Mouse (Mus musculus): ENCODE measurements around the gene Cmip. TPM values are rescaled to one million over a fixed set of nuclear protein-coding genes. Genes with fewer than 3 reads are reported as not detected.

Gene Cmip
- total RNA-seq, 2 experiments from 2014 or later: 32.8 to 38.5 TPM

DNA sequence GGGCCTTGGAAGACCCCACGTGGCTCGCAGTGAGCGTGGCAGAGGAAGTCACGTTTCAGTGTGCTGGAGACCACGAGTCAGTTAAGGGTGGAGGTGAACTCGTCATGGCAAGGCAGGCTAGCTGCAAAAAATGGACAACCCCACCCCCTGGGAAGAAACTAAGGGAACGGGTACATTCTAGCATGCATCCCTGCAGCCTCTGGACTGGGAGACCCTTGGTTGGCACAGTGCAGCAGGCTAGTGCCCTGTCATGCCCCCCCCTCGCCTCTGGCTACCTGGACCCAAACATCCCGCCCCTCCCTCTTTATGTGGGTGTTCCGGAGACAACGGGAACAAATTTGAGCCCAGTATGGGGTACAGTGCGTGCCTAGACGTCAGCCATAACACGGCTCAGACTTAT, 183.5 kb downstream of the Cmip start:
- no peak for DNase-seq
- intact Hi-C loops (cut with DNase I): no loop called here

- intact Hi-C loops (cut with DNase I): no loop called here
- no peak for DNase-seq
These were observed 183.9 kb downstream of the Cmip start for GRCm38 (mm10) chr8:117440759-117441158.

GRCm38 (mm10) chr8:117445507-117445906, 188.6 kb downstream of the Cmip start:
- DNase-seq: no peak
- intact Hi-C loops (cut with DNase I): no loop called here

- DNase-seq: no peak
- intact Hi-C loops (cut with DNase I): no loop called here
These were observed 189.6 kb downstream of the Cmip start for GRCm38 (mm10) chr8:117446344-117446997.

DNA sequence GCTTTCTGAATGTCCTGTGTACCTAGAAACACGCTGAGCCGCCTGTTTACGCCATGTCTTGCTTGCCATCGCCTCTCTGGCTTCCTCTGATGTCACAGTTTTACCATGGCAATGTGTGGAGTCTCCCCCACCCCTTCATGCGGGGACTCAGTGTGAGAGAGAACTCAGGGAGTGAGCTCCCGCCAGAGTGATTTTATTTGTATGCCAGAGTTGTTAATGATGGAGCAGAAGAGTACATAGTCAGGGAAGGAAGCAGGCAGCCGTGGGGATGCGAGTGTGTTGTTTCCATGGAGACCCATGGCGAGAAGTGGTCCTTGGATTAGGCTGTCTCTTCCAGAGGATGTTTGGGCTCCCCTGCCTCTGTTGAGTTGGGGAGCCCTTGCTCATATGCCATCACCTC, 194.2 kb downstream of the Cmip start:
- no peak for DNase-seq
- intact Hi-C loops (cut with DNase I): no loop called here

- intact Hi-C loops (cut with DNase I): no loop called here
- DNase-seq: no peak
These were observed 197.1 kb downstream of the Cmip start for GRCm38 (mm10) chr8:117453974-117454373.

DNA sequence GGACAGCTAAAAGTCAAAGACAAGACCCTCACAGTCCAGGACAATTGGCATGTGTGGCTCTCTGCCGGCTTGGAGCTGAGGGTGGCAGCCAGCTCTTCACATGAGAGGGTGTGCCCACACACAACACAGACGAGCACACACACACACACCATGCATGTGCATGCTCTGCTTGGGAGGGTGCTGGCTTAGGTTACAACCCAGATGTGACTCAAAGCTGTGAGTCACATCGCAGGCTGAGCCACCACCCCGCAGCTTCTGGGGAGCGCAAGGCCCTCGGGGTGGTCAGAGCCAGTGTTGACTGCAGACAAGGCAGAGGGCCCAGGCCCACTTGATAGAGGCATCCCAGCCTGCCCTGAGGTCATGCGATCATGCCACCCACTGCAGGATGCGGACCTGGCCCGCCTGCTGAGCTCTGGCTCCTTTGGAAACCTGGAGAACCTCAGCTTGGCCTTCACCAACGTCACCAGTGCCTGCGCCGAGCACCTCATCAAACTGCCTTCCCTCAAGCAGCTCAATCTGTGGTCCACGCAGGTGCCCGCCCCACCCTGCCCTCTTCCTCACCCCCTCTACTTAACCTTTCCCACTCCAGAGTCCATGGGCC, 197.8 kb downstream of the Cmip start:
- no peak for DNase-seq
- intact Hi-C loops (cut with DNase I): no loop called here

- no peak for DNase-seq
- intact Hi-C loops (cut with DNase I): no loop called here
These were observed 198.8 kb downstream of the Cmip start for GRCm38 (mm10) chr8:117455701-117456100.

DNA sequence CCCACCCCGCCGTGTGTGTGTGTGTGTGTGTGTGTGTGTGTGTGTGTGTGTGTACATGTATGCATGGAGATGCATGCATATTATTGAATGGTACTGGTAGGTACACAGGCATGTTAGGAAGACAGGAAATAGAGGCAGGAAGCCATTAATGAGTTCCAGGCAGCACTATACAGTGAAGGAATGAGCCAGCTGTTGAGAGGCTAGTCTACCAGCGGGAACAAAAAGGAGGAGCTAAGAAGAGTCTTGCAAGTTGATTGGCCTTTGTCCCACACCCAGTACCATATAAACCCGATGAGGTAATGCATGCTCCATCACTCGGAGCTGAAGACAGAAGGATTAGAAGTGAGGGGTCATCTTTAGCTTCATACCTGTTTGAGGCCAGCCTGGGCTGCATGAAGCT, 201.6 kb downstream of the Cmip start:
- intact Hi-C loops (cut with DNase I): no loop called here
- DNase-seq: no peak

DNA sequence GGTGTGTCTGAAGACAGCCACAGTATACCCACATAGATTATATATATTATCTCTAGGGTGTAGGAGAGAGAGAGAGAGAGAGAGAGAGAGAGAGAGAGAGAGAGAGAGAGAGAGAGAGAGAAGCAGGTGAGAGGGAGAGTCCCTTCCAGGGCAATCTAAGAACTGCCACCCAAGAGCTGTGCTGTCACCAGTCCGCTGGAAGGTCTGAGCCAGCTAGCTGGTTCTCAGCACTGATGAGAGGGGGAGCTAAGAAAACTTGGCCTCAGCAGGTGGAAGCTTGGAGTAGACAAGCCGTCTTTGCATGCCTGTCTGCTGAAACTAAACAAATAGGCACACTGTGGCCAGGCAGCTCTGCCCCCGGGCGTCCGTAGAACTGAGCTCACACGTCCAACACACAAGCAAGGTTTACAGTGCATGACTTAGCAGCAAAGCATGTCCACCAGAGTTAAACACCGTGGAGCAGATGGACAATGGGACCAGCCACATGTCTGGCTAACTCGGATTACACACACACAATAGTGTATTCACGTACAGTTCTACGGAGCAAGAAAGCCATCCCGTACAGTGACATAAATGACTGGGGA, 205.9 kb downstream of the Cmip start:
- intact Hi-C loops (cut with DNase I): no loop called here

DNA sequence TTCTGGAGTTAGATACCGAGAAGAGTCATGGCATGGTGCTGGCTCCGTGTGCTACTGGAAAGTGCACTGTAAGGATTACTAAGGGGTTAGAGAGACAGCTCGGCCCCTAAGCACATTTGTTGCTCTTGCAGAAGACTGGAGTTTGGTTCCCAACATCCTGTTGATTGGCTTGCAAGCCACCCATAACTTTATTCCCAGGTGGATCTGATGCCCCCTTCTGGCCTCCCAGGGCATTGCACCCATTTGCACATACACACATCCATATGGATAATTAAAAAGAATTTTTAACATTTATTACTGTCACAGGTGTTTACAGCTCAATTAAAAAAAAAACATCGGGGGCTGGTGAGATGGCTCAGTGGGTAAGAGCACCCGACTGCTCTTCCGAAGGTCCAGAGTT, 207.7 kb downstream of the Cmip start:
- intact Hi-C loops (cut with DNase I): loop anchor here (2.0 kb wide), 1 partner anchor 266 kb away; no protein-coding TSS in a partner anchor
- peak in 1 of 2 experiments; percentile 26 for DNase-seq

More for the DNA sequence above, 205.9 kb downstream of the Cmip start:
- DNase-seq: no peak

DNA sequence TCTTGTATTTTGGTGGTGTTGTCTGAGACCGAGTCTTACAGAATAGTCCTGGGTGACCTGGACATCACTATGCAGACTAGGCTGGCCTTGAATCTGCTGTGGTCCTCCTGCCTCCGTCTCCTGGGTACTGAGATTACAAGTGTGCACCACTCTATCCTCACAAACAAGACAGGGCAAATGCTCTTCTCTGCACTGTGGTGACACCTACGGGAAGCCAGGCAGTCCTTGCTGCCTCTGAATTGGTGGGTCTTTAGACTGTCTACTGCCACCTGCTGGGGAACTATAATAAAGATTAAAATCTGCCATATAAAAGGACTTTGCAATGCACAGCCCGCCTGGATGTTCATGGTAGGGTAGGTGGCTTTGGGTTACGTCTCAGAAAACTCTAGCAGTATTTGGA, 208.4 kb downstream of the Cmip start:
- intact Hi-C loops (cut with DNase I): loop anchor here (1.0 to 2.0 kb wide), 4 partner anchors 79 to 266 kb away; no protein-coding TSS in a partner anchor
- peak; percentile 70 to 79 for DNase-seq

- intact Hi-C loops (cut with DNase I): no loop called here
- DNase-seq: no peak
These were observed 210.6 kb downstream of the Cmip start for GRCm38 (mm10) chr8:117467466-117467865.

GRCm38 (mm10) chr8:117469431-117470341, 212.8 kb downstream of the Cmip start:
- DNase-seq: no peak
- intact Hi-C loops (cut with DNase I): loop anchor here (10.0 kb wide), 1 partner anchor 525 kb away; the partner anchor contains the start of gene Atmin

GRCm38 (mm10) chr8:117470342-117470781, 213.5 kb downstream of the Cmip start:
- DNase-seq: peak; percentile 79 to 82
- intact Hi-C loops (cut with DNase I): loop anchor here (10.0 kb wide), 1 partner anchor 526 kb away; the partner anchor contains the start of gene Atmin

DNA sequence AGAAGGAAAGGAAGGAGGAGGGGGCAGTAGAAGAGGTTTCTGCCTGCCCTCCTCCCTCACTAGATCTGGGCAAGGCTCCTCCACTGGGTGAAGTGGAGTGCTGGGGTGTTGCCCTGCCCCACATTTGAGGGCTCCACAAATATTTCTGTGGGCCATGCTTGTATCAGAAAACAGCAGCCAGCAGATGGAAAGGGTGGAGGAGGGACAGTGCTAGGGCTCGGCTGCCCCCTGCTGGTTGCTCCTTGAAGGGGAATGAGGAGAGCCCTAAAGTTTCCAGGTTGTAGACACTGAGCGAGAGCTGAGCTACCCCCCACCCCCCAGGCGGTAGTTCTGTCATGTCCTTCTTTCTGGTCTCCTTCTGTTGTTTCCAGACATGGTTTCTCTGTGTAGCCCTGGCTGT, 214.3 kb downstream of the Cmip start:
- intact Hi-C loops (cut with DNase I): loop anchor here (1.0 to 10.0 kb wide), 2 partner anchors 85 to 526 kb away; partner anchors contain the start of gene Atmin
- DNase-seq: peak; percentile 73 to 86

GRCm38 (mm10) chr8:117471655-117472054, 214.8 kb downstream of the Cmip start:
- intact Hi-C loops (cut with DNase I): loop anchor here (1.0 to 10.0 kb wide), 2 partner anchors 85 to 527 kb away; partner anchors contain the start of gene Atmin
- no peak for DNase-seq

GRCm38 (mm10) chr8:117472332-117472731, 215.5 kb downstream of the Cmip start:
- DNase-seq: no peak
- intact Hi-C loops (cut with DNase I): loop anchor here (10.0 kb wide), 1 partner anchor 528 kb away; the partner anchor contains the start of gene Atmin

- DNase-seq: peak; percentile 91 to 95
- intact Hi-C loops (cut with DNase I): loop anchor here (1.0 to 10.0 kb wide), 4 partner anchors 94 to 530 kb away; partner anchors contain the start of gene Atmin
These were observed 218.1 kb downstream of the Cmip start for GRCm38 (mm10) chr8:117474944-117475343.

GRCm38 (mm10) chr8:117475819-117476218, 219.0 kb downstream of the Cmip start:
- DNase-seq: no peak
- intact Hi-C loops (cut with DNase I): loop anchor here (1.0 to 10.0 kb wide), 4 partner anchors 93 to 531 kb away; partner anchors contain the start of gene Atmin

Data from heart, postnatal 10 days (tissue).